Mouse (Mus musculus): Measurements from ENCODE around the gene Zim1. TPM values are rescaled to one million over a fixed set of nuclear protein-coding genes. Genes with fewer than 3 reads are reported as not detected.

Zim1 gene
- polyA plus RNA-seq (2012; fragmentation: generic; extraction: Trizol) = 1.2 TPM
- long read RNA-seq, experiment 1 = 0 reads
- long read RNA-seq, experiment 2 = 0 reads

- Histone ChIP-seq H3K27me3 (ENCODE audit: control insufficient read depth, insufficient read depth, insufficient read length) (no peaks in the 10 kb centered on the region), H3ac (ENCODE audit: control insufficient read depth, insufficient read length, low read depth) (peak within 1 kb of the TSS; percentile 87), H3K79me3 (ENCODE audit: low read depth) (no peaks in the 10 kb centered on the region), H3K36me3 (ENCODE audit: control insufficient read depth, insufficient read depth) (no peaks in the 10 kb centered on the region), H3K4me3 (ENCODE audit: insufficient read depth, poor library complexity, severe bottlenecking) (peak within 1 kb of the TSS; percentile 21), H3K79me2 (ENCODE audit: control insufficient read depth, insufficient read depth) (no peaks in the 10 kb centered on the region)
- TF ChIP-seq MYOG (IDR thresholded peaks at IDR 0.05; ENCODE audit: control insufficient read depth, extremely low read depth, insufficient read length) = no peak
- no peak for TF ChIP-seq MAX (IDR thresholded peaks at IDR 0.05)
- TF ChIP-seq MYOD1 (IDR thresholded peaks at IDR 0.05; ENCODE audit: control insufficient read depth, insufficient read length, low read depth) = no peak
- no peak for TF ChIP-seq CEBPB (IDR thresholded peaks at IDR 0.05; ENCODE audit: low read depth)
- TF ChIP-seq FOSL1 (IDR thresholded peaks at IDR 0.05; ENCODE audit: insufficient read depth, low read length, poor library complexity, severe bottlenecking) = no peak
- no peak for TF ChIP-seq CTCF (IDR thresholded peaks at IDR 0.05; ENCODE audit: control insufficient read depth, insufficient read depth, insufficient read length)
- TF ChIP-seq USF1 (IDR thresholded peaks at IDR 0.05; ENCODE audit: low read depth) = no peak
Observed at GRCm38 (mm10) chr7:6696241-6697045, at the start of gene Zim1. Gene Zim1 (minus strand): TSS chr7:6696450.

GRCm38 (mm10) chr7:6744281-6744904 lies 48.1 kb upstream of the Zim1 start:
- Histone ChIP-seq H3K79me2 (ENCODE audit: control insufficient read depth, insufficient read depth) (no peaks in the 10 kb centered on the region), H3ac (ENCODE audit: control insufficient read depth, insufficient read length, low read depth) (no peak overlapping the region), H3K27me3 (ENCODE audit: control insufficient read depth, insufficient read depth, insufficient read length) (no peaks in the 10 kb centered on the region), H3K4me3 (ENCODE audit: insufficient read depth, poor library complexity, severe bottlenecking) (no peak overlapping the region), H3K36me3 (ENCODE audit: control insufficient read depth, insufficient read depth) (no peaks in the 10 kb centered on the region), H3K79me3 (ENCODE audit: low read depth) (no peaks in the 10 kb centered on the region)
- TF ChIP-seq MYOG (IDR thresholded peaks at IDR 0.05; ENCODE audit: control insufficient read depth, extremely low read depth, insufficient read length) (no peak), MAX (IDR thresholded peaks at IDR 0.05) (no peak), CEBPB (IDR thresholded peaks at IDR 0.05; ENCODE audit: low read depth) (no peak), USF1 (IDR thresholded peaks at IDR 0.05; ENCODE audit: low read depth) (no peak), MYOD1 (IDR thresholded peaks at IDR 0.05; ENCODE audit: control insufficient read depth, insufficient read length, low read depth) (no peak), FOSL1 (IDR thresholded peaks at IDR 0.05; ENCODE audit: insufficient read depth, low read length, poor library complexity, severe bottlenecking) (no peak), CTCF (IDR thresholded peaks at IDR 0.05; ENCODE audit: control insufficient read depth, insufficient read depth, insufficient read length) (no peak)

GRCm38 (mm10) chr7:6736060-6736459 lies 39.8 kb upstream of the Zim1 start:
- Histone ChIP-seq H3K4me3 (ENCODE audit: insufficient read depth, poor library complexity, severe bottlenecking) (no peak overlapping the region), H3K36me3 (ENCODE audit: control insufficient read depth, insufficient read depth) (no peaks in the 10 kb centered on the region), H3K79me2 (ENCODE audit: control insufficient read depth, insufficient read depth) (peaks cover 15% of the 10 kb centered on the region), H3K27me3 (ENCODE audit: control insufficient read depth, insufficient read depth, insufficient read length) (no peaks in the 10 kb centered on the region), H3ac (ENCODE audit: control insufficient read depth, insufficient read length, low read depth) (no peak overlapping the region), H3K79me3 (ENCODE audit: low read depth) (peaks cover 5% of the 10 kb centered on the region)
- TF ChIP-seq CTCF (IDR thresholded peaks at IDR 0.05; ENCODE audit: control insufficient read depth, insufficient read depth, insufficient read length) = no peak
- TF ChIP-seq CEBPB (IDR thresholded peaks at IDR 0.05; ENCODE audit: low read depth) = no peak
- no peak for TF ChIP-seq MYOD1 (IDR thresholded peaks at IDR 0.05; ENCODE audit: control insufficient read depth, insufficient read length, low read depth)
- TF ChIP-seq MAX (IDR thresholded peaks at IDR 0.05) = no peak
- no peak for TF ChIP-seq FOSL1 (IDR thresholded peaks at IDR 0.05; ENCODE audit: insufficient read depth, low read length, poor library complexity, severe bottlenecking)
- no peak for TF ChIP-seq USF1 (IDR thresholded peaks at IDR 0.05; ENCODE audit: low read depth)
- TF ChIP-seq MYOG (IDR thresholded peaks at IDR 0.05; ENCODE audit: control insufficient read depth, extremely low read depth, insufficient read length) = no peak

GRCm38 (mm10) chr7:6731930-6732329 lies 35.7 kb upstream of the Zim1 start:
- Histone ChIP-seq H3K4me3 (ENCODE audit: insufficient read depth, poor library complexity, severe bottlenecking) (no peak overlapping the region), H3K79me3 (ENCODE audit: low read depth) (peaks cover 9% of the 10 kb centered on the region), H3K79me2 (ENCODE audit: control insufficient read depth, insufficient read depth) (peaks cover 30% of the 10 kb centered on the region), H3K36me3 (ENCODE audit: control insufficient read depth, insufficient read depth) (no peaks in the 10 kb centered on the region), H3K27me3 (ENCODE audit: control insufficient read depth, insufficient read depth, insufficient read length) (no peaks in the 10 kb centered on the region), H3ac (ENCODE audit: control insufficient read depth, insufficient read length, low read depth) (no peak overlapping the region)
- TF ChIP-seq CTCF (IDR thresholded peaks at IDR 0.05; ENCODE audit: control insufficient read depth, insufficient read depth, insufficient read length) = no peak
- TF ChIP-seq MYOD1 (IDR thresholded peaks at IDR 0.05; ENCODE audit: control insufficient read depth, insufficient read length, low read depth) = no peak
- TF ChIP-seq FOSL1 (IDR thresholded peaks at IDR 0.05; ENCODE audit: insufficient read depth, low read length, poor library complexity, severe bottlenecking) = no peak
- no peak for TF ChIP-seq MAX (IDR thresholded peaks at IDR 0.05)
- no peak for TF ChIP-seq MYOG (IDR thresholded peaks at IDR 0.05; ENCODE audit: control insufficient read depth, extremely low read depth, insufficient read length)
- no peak for TF ChIP-seq USF1 (IDR thresholded peaks at IDR 0.05; ENCODE audit: low read depth)
- no peak for TF ChIP-seq CEBPB (IDR thresholded peaks at IDR 0.05; ENCODE audit: low read depth)

- H3K36me3 ChIP-seq (ENCODE audit: control insufficient read depth, insufficient read depth) = no peaks in the 10 kb centered on the region
Observed at GRCm38 (mm10) chr7:6731373-6731772, 35.1 kb upstream of the Zim1 start.

More at GRCm38 (mm10) chr7:6731373-6731772, 35.1 kb upstream of the Zim1 start:
- H3ac ChIP-seq (ENCODE audit: control insufficient read depth, insufficient read length, low read depth) = no peak overlapping the region
- no peaks in the 10 kb centered on the region for H3K27me3 ChIP-seq (ENCODE audit: control insufficient read depth, insufficient read depth, insufficient read length)
- no peak for TF ChIP-seq MYOG (IDR thresholded peaks at IDR 0.05; ENCODE audit: control insufficient read depth, extremely low read depth, insufficient read length)
- no peak for TF ChIP-seq MYOD1 (IDR thresholded peaks at IDR 0.05; ENCODE audit: control insufficient read depth, insufficient read length, low read depth)
- TF ChIP-seq MAX (IDR thresholded peaks at IDR 0.05) = no peak
- no peak for TF ChIP-seq CTCF (IDR thresholded peaks at IDR 0.05; ENCODE audit: control insufficient read depth, insufficient read depth, insufficient read length)
- no peak for TF ChIP-seq FOSL1 (IDR thresholded peaks at IDR 0.05; ENCODE audit: insufficient read depth, low read length, poor library complexity, severe bottlenecking)
- TF ChIP-seq USF1 (IDR thresholded peaks at IDR 0.05; ENCODE audit: low read depth) = no peak
- H3K79me2 ChIP-seq (ENCODE audit: control insufficient read depth, insufficient read depth) = peaks cover 30% of the 10 kb centered on the region
- peaks cover 9% of the 10 kb centered on the region for H3K79me3 ChIP-seq (ENCODE audit: low read depth)
- peak overlapping the region; percentile 55 for H3K4me3 ChIP-seq (ENCODE audit: insufficient read depth, poor library complexity, severe bottlenecking)
